ENCODE assay signal across 12 mouse cellular contexts in the genomic region with DNA sequence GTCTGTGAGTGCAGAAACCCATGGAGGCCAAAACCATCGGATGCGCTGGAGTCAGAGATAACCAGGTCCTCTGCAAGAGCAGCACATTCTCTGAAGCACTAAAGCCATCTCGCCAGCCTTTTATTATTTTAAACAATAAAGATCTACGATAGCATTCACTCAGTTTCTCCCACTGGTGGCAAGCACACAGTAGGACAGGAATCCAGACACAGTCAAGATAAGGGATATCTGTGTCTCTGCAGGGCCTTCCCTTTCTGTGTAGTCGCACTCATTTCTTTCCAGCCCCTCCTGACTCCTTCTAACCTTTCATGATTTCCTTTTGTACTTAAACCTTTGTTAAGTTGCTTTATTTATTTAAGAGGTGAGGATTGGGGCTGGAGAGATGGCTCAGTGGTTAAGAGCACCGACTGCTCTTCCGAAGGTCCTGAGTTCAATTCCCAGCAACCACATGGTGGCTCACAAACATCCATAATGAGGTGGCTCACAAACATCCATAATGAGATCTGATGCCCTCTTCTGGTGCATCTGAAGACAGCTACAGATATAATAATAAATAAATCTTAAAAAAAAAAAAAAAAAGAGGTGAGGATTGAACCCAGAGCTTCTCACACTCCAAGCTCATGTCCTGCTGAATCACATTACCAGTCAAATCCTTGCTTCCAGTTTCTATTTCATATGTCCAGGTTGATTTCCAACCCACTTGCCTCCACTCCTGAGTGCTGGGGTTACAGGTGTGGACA.
"Had no signal": no experiment of that assay in that cellular context is flagged by ENCODE, and none has a peak within 500 bp of the region (broad histone marks: within the 10 kb centered on the region; RNA-seq: fewer than 3 reads in every experiment).

No protein-coding gene starts in this region.

- H3K9ac ChIP-seq: limb, embryonic 12.5 days; liver, embryonic 14.5 days; lung, embryonic 14.5 days; midbrain, embryonic 15.5 days; stomach, embryonic 15.5 days had no signal

- H3K27ac ChIP-seq: limb, embryonic 12.5 days; liver, embryonic 14.5 days; midbrain, embryonic 15.5 days; stomach, embryonic 15.5 days had no signal

- H3K9me3 ChIP-seq: limb, embryonic 12.5 days; midbrain, embryonic 15.5 days; stomach, embryonic 15.5 days had no signal

- H3K4me3 ChIP-seq: limb, embryonic 12.5 days; midbrain, embryonic 15.5 days; stomach, embryonic 15.5 days had no signal

- DNase-seq: kidney, adult 8-10 months; kidney, postnatal 10 days; kidney, postnatal 4 days; liver; lung, embryonic 14.5 days; lung, postnatal 10 days; right cerebral cortex, postnatal 14 days; thymus, postnatal 36 days had no signal

- H3K27me3 ChIP-seq: limb, embryonic 12.5 days; midbrain, embryonic 15.5 days; stomach, embryonic 15.5 days had no signal
